Mouse (Mus musculus): ENCODE measurements around the gene Fez2. TPM values are rescaled to one million over a fixed set of nuclear protein-coding genes. Genes with fewer than 3 reads are reported as not detected.

Gene Fez2
- polyA plus RNA-seq, 1 experiment from 2014 or later: 17.3 TPM

GRCm38 (mm10) chr17:78343688-78344087 lies 74.3 kb downstream of the Fez2 start:
- Histone ChIP-seq H3K4me2 (ENCODE audit: low read depth, low read length) (no peak overlapping the region), H3K9me3 (ENCODE audit: low read length) (no peaks in the 10 kb centered on the region), H3K36me3 (replicated peaks; ENCODE audit: insufficient read depth, low read length) (no peaks in the 10 kb centered on the region), H3K9ac (replicated peaks) (no peak overlapping the region), H3K27me3 (ENCODE audit: insufficient read depth, low read length) (no peaks in the 10 kb centered on the region), H3K27ac (ENCODE audit: low read depth) (no peak overlapping the region), H3K4me1 (ENCODE audit: insufficient read depth) (no peaks in the 10 kb centered on the region), H3K4me3 (ENCODE audit: low read depth, low read length) (no peak overlapping the region)
- ATAC-seq (no peak), DNase-seq (no peak)
- 86% methylated on average over 3 of the region's 3 CpGs for WGBS (ENCODE audit: insufficient replicate concordance)
- TF ChIP-seq EP300 (IDR thresholded peaks at IDR 0.05; ENCODE audit: low read depth) (no peak), CTCF (IDR thresholded peaks at IDR 0.05; ENCODE audit: low read depth) (no peak)

- ATAC-seq: no peak
- 87% methylated on average over 8 of the region's 8 CpGs for WGBS (ENCODE audit: insufficient replicate concordance)
These were observed 82.7 kb downstream of the Fez2 start for GRCm38 (mm10) chr17:78335250-78335649.

GRCm38 (mm10) chr17:78333275-78333674 lies 84.7 kb downstream of the Fez2 start:
- no peak for ATAC-seq
- no peak overlapping the region for H3K9ac ChIP-seq (replicated peaks)
- H3K27ac ChIP-seq (ENCODE audit: low read depth): no peak overlapping the region
- no peak overlapping the region for H3K4me2 ChIP-seq (ENCODE audit: low read depth, low read length)
- H3K36me3 ChIP-seq (replicated peaks; ENCODE audit: insufficient read depth, low read length): no peaks in the 10 kb centered on the region
- no peaks in the 10 kb centered on the region for H3K4me1 ChIP-seq (ENCODE audit: insufficient read depth)
- H3K4me3 ChIP-seq (ENCODE audit: low read depth, low read length): no peak overlapping the region
- DNase-seq: no peak
- no peaks in the 10 kb centered on the region for H3K27me3 ChIP-seq (ENCODE audit: insufficient read depth, low read length)
- 82% methylated on average over 10 of the region's 10 CpGs for WGBS (ENCODE audit: insufficient replicate concordance)
- TF ChIP-seq CTCF (IDR thresholded peaks at IDR 0.05; ENCODE audit: low read depth) (no peak), EP300 (IDR thresholded peaks at IDR 0.05; ENCODE audit: low read depth) (no peak)
- H3K9me3 ChIP-seq (ENCODE audit: low read length): no peaks in the 10 kb centered on the region

More at GRCm38 (mm10) chr17:78335250-78335649, 82.7 kb downstream of the Fez2 start:
- no peaks in the 10 kb centered on the region for H3K4me1 ChIP-seq (ENCODE audit: insufficient read depth)
- no peaks in the 10 kb centered on the region for H3K9me3 ChIP-seq (ENCODE audit: low read length)
- no peak overlapping the region for H3K4me2 ChIP-seq (ENCODE audit: low read depth, low read length)
- no peaks in the 10 kb centered on the region for H3K27me3 ChIP-seq (ENCODE audit: insufficient read depth, low read length)
- H3K9ac ChIP-seq (replicated peaks): no peak overlapping the region
- H3K4me3 ChIP-seq (ENCODE audit: low read depth, low read length): no peak overlapping the region
- TF ChIP-seq EP300 (IDR thresholded peaks at IDR 0.05; ENCODE audit: low read depth) (no peak), CTCF (IDR thresholded peaks at IDR 0.05; ENCODE audit: low read depth) (no peak)
- DNase-seq: no peak
- no peak overlapping the region for H3K27ac ChIP-seq (ENCODE audit: low read depth)
- H3K36me3 ChIP-seq (replicated peaks; ENCODE audit: insufficient read depth, low read length): no peaks in the 10 kb centered on the region

GRCm38 (mm10) chr17:78331438-78331837 lies 86.5 kb downstream of the Fez2 start:
- Histone ChIP-seq H3K9me3 (ENCODE audit: low read length) (no peaks in the 10 kb centered on the region), H3K27ac (ENCODE audit: low read depth) (no peak overlapping the region), H3K4me3 (ENCODE audit: low read depth, low read length) (no peak overlapping the region), H3K36me3 (replicated peaks; ENCODE audit: insufficient read depth, low read length) (no peaks in the 10 kb centered on the region), H3K27me3 (ENCODE audit: insufficient read depth, low read length) (no peaks in the 10 kb centered on the region), H3K4me2 (ENCODE audit: low read depth, low read length) (no peak overlapping the region), H3K4me1 (ENCODE audit: insufficient read depth) (peaks cover 2% of the 10 kb centered on the region; the same call in 1 of the 2 replicates), H3K9ac (replicated peaks) (no peak overlapping the region)
- DNase-seq: no peak
- TF ChIP-seq EP300 (IDR thresholded peaks at IDR 0.05; ENCODE audit: low read depth): no peak
- no peak for TF ChIP-seq CTCF (IDR thresholded peaks at IDR 0.05; ENCODE audit: low read depth)
- 68% methylated on average over 8 of the region's 8 CpGs for WGBS (ENCODE audit: insufficient replicate concordance)
- ATAC-seq: no peak

- TF ChIP-seq CTCF (IDR thresholded peaks at IDR 0.05; ENCODE audit: low read depth): no peak
- peak; percentile 84 for TF ChIP-seq EP300 (IDR thresholded peaks at IDR 0.05; ENCODE audit: low read depth)
- no peak overlapping the region for H3K4me3 ChIP-seq (ENCODE audit: low read depth, low read length)
- H3K9me3 ChIP-seq (ENCODE audit: low read length): no peaks in the 10 kb centered on the region
- no peak overlapping the region for H3K27ac ChIP-seq (ENCODE audit: low read depth)
- 43% methylated on average over 3 of the region's 3 CpGs for WGBS (ENCODE audit: insufficient replicate concordance)
- no peaks in the 10 kb centered on the region for H3K36me3 ChIP-seq (replicated peaks; ENCODE audit: insufficient read depth, low read length)
- no peaks in the 10 kb centered on the region for H3K27me3 ChIP-seq (ENCODE audit: insufficient read depth, low read length)
- no peak overlapping the region for H3K9ac ChIP-seq (replicated peaks)
- ATAC-seq: peak; percentile 90
- DNase-seq: no peak
- H3K4me2 ChIP-seq (ENCODE audit: low read depth, low read length): no peak overlapping the region
- H3K4me1 ChIP-seq (ENCODE audit: insufficient read depth): peaks cover 8% of the 10 kb centered on the region
These were observed 89.7 kb downstream of the Fez2 start for GRCm38 (mm10) chr17:78328287-78328686.

GRCm38 (mm10) chr17:78327187-78327586 lies 90.8 kb downstream of the Fez2 start:
- peaks cover 8% of the 10 kb centered on the region for H3K4me1 ChIP-seq (ENCODE audit: insufficient read depth)
- H3K27ac ChIP-seq (ENCODE audit: low read depth): 0 out of 2 replicates have a peak overlapping the region, but pooled peaks have one; percentile 6

GRCm38 (mm10) chr17:78326381-78326780 lies 91.6 kb downstream of the Fez2 start:
- WGBS (ENCODE audit: insufficient replicate concordance): 70% methylated on average over 2 of the region's 2 CpGs
- Histone ChIP-seq H3K9ac (replicated peaks) (no peak overlapping the region), H3K4me2 (ENCODE audit: low read depth, low read length) (no peak overlapping the region), H3K36me3 (replicated peaks; ENCODE audit: insufficient read depth, low read length) (no peaks in the 10 kb centered on the region), H3K27me3 (ENCODE audit: insufficient read depth, low read length) (no peaks in the 10 kb centered on the region), H3K4me1 (ENCODE audit: insufficient read depth) (peaks cover 8% of the 10 kb centered on the region), H3K27ac (ENCODE audit: low read depth) (no peak overlapping the region), H3K9me3 (ENCODE audit: low read length) (no peaks in the 10 kb centered on the region), H3K4me3 (ENCODE audit: low read depth, low read length) (no peak overlapping the region)
- TF ChIP-seq CTCF (IDR thresholded peaks at IDR 0.05; ENCODE audit: low read depth) (no peak), EP300 (IDR thresholded peaks at IDR 0.05; ENCODE audit: low read depth) (no peak)
- no peak for ATAC-seq
- no peak for DNase-seq

More at GRCm38 (mm10) chr17:78327187-78327586, 90.8 kb downstream of the Fez2 start:
- DNase-seq: no peak
- WGBS (ENCODE audit: insufficient replicate concordance): 44% methylated on average over 4 of the region's 4 CpGs
- Histone ChIP-seq H3K4me2 (ENCODE audit: low read depth, low read length) (no peak overlapping the region), H3K36me3 (replicated peaks; ENCODE audit: insufficient read depth, low read length) (no peaks in the 10 kb centered on the region), H3K9ac (replicated peaks) (no peak overlapping the region), H3K27me3 (ENCODE audit: insufficient read depth, low read length) (no peaks in the 10 kb centered on the region), H3K9me3 (ENCODE audit: low read length) (no peaks in the 10 kb centered on the region), H3K4me3 (ENCODE audit: low read depth, low read length) (no peak overlapping the region)
- TF ChIP-seq EP300 (IDR thresholded peaks at IDR 0.05; ENCODE audit: low read depth): no peak
- no peak for TF ChIP-seq CTCF (IDR thresholded peaks at IDR 0.05; ENCODE audit: low read depth)
- ATAC-seq: no peak

All from liver, postnatal 0 days (tissue).